In genomic region chr19:7264766-7265331, GRCm38 (mm10) we compare ENCODE assay signal across 8 mouse cellular contexts. TPM values are rescaled to one million over a fixed set of nuclear protein-coding genes. Genes with fewer than 3 reads are reported as not detected.
DNase-seq lines count a peak whose midpoint lies in the region; ATAC-seq lines count a peak whose summit lies in the region.

No protein-coding gene starts in this region.

- peaks cover 4% of the 10 kb centered on the region for H3K36me3 ChIP-seq in forebrain, embryonic 10.5 days (replicated peaks)
- no peaks in the 10 kb centered on the region for H3K36me3 ChIP-seq in limb, embryonic 13.5 days

- peak overlapping the region; percentile 14 for H3K9ac ChIP-seq in limb, embryonic 13.5 days

- intact Hi-C loops in left cerebral cortex, postnatal 36 days (cut with DNase I), result loop anchor here (2.0 to 5.0 kb wide), 2 partner anchors 80 to 152 kb away; partner anchors contain the start of gene 2700081O15Rik

- peak overlapping the region; percentile 97 for H3K4me3 ChIP-seq in forebrain, embryonic 10.5 days
- no peak overlapping the region for H3K4me3 ChIP-seq in limb, embryonic 13.5 days

- peak overlapping the region; percentile 32 for H3K4me2 ChIP-seq in limb, embryonic 13.5 days (replicated peaks)

- peak; percentile 18 to 23 for DNase-seq in left cerebral cortex, postnatal 36 days (ENCODE audit: low spot score in 2 of 2)
- DNase-seq in left cerebral cortex, adult 8-10 months (ENCODE audit: low spot score in 2 of 2), result no peak
- peak; percentile 92 for DNase-seq in ZHBTc4 (ENCODE audit: low read depth, low spot score)
- DNase-seq in forebrain, embryonic 10.5 days (ENCODE audit: extremely low spot score, low spot score), result peak; percentile 57
- DNase-seq in heart, postnatal 4 days, result peak; percentile 77
- DNase-seq in thymus, postnatal 25 days, result no peak

- WGBS in forebrain, embryonic 10.5 days, result 9% methylated on average over 6 of the region's 6 CpGs
- 27% methylated on average over 6 of the region's 6 CpGs for WGBS in limb, embryonic 13.5 days

- H3K27me3 ChIP-seq in forebrain, embryonic 10.5 days (ENCODE audit: poor library complexity, severe bottlenecking), result no peaks in the 10 kb centered on the region
- no peaks in the 10 kb centered on the region for H3K27me3 ChIP-seq in limb, embryonic 13.5 days

- H3K9me3 ChIP-seq in forebrain, embryonic 10.5 days, result peaks cover 7% of the 10 kb centered on the region; the same call in 1 of the 2 replicates
- H3K9me3 ChIP-seq in limb, embryonic 13.5 days, result peaks cover 8% of the 10 kb centered on the region; the same call in 1 of the 2 replicates

- H3K27ac ChIP-seq in forebrain, embryonic 10.5 days, result peak overlapping the region; percentile 100
- H3K27ac ChIP-seq in limb, embryonic 13.5 days, result peak overlapping the region; percentile 58; the same call in 1 of the 2 replicates

- ATAC-seq in limb, embryonic 13.5 days (ENCODE audit: low FRiP score, low read depth), result no peak
- ATAC-seq in megakaryocyte progenitor cell, adult 5-6 weeks (replicated peaks; ENCODE audit: poor library complexity), result no peak

- H3K4me1 ChIP-seq in forebrain, embryonic 10.5 days, result peaks cover 55% of the 10 kb centered on the region
- H3K4me1 ChIP-seq in limb, embryonic 13.5 days, result peaks cover 49% of the 10 kb centered on the region

RNA-seq across cellular contexts. Expression of gene Rcor2, which starts 2.3 kb away (rescaled TPM):
- total RNA-seq in left cerebral cortex, postnatal 36 days (2021), result 10 to 100 TPM; 14.9 to 16.0 TPM
- 10 to 100 TPM; 15.5 to 17.6 (median 15.6) TPM for total RNA-seq in left cerebral cortex, adult 8-10 months (2022)
- polyA plus RNA-seq in forebrain, embryonic 10.5 days (2016; fragmentation: Nextera tagmentation; extraction: Ambion mirVana), result 61.7 and 64.0 TPM in 2 replicates
- 10 to 100 TPM; 19.0 to 19.2 TPM for total RNA-seq in heart, postnatal 4 days (2021)
- polyA plus RNA-seq in limb, embryonic 13.5 days (2015; fragmentation: Nextera tagmentation; extraction: Ambion mirVana), result 24.9 and 25.0 TPM in 2 replicates
- total RNA-seq in megakaryocyte progenitor cell, adult 5-6 weeks (2015), result 0.99 and 1.2 TPM in 2 replicates
- 1.2 and 2.7 TPM in 2 replicates for total RNA-seq in megakaryocyte progenitor cell, adult 5-6 weeks (2017)

RNA-seq across cellular contexts. Expression of gene Naa40, which starts 23.9 kb away (rescaled TPM):
- 10 to 100 TPM; 26.5 to 42.4 TPM for total RNA-seq in left cerebral cortex, postnatal 36 days (2021)
- total RNA-seq in left cerebral cortex, adult 8-10 months (2022), result 10 to 100 TPM; 30.6 to 39.2 (median 32.3) TPM
- polyA plus RNA-seq in forebrain, embryonic 10.5 days (2016; fragmentation: Nextera tagmentation; extraction: Ambion mirVana), result 106 and 107 TPM in 2 replicates
- 10 to 100 TPM; 34.3 to 36.9 TPM for total RNA-seq in heart, postnatal 4 days (2021)
- polyA plus RNA-seq in limb, embryonic 13.5 days (2015; fragmentation: Nextera tagmentation; extraction: Ambion mirVana), result 58.0 and 60.1 TPM in 2 replicates
- 49.8 and 57.5 TPM in 2 replicates for total RNA-seq in megakaryocyte progenitor cell, adult 5-6 weeks (2015)
- 47.1 and 51.8 TPM in 2 replicates for total RNA-seq in megakaryocyte progenitor cell, adult 5-6 weeks (2017)

RNA-seq across cellular contexts. Expression of gene Cox8a, which starts 47.4 kb away (rescaled TPM):
- total RNA-seq in left cerebral cortex, postnatal 36 days (2021), result 1,000 to 10,000 TPM in 1 of 2 experiments, 100 to 1,000 TPM in 1; 989 to 1,090 TPM
- 1,000 to 10,000 TPM; 1,021 to 1,102 (median 1,060) TPM for total RNA-seq in left cerebral cortex, adult 8-10 months (2022)
- polyA plus RNA-seq in forebrain, embryonic 10.5 days (2016; fragmentation: Nextera tagmentation; extraction: Ambion mirVana), result 862 and 888 TPM in 2 replicates
- 100 to 1,000 TPM; 836 to 917 TPM for total RNA-seq in heart, postnatal 4 days (2021)
- polyA plus RNA-seq in limb, embryonic 13.5 days (2015; fragmentation: Nextera tagmentation; extraction: Ambion mirVana), result 734 and 747 TPM in 2 replicates
- total RNA-seq in megakaryocyte progenitor cell, adult 5-6 weeks (2015), result 599 and 622 TPM in 2 replicates
- total RNA-seq in megakaryocyte progenitor cell, adult 5-6 weeks (2017), result 549 and 714 TPM in 2 replicates

RNA-seq across cellular contexts. Expression of gene Otub1, which starts 58.7 kb away (rescaled TPM):
- 100 to 1,000 TPM; 253 to 285 TPM for total RNA-seq in left cerebral cortex, postnatal 36 days (2021)
- 100 to 1,000 TPM; 267 to 296 (median 278) TPM for total RNA-seq in left cerebral cortex, adult 8-10 months (2022)
- 275 and 280 TPM in 2 replicates for polyA plus RNA-seq in forebrain, embryonic 10.5 days (2016; fragmentation: Nextera tagmentation; extraction: Ambion mirVana)
- total RNA-seq in heart, postnatal 4 days (2021), result 100 to 1,000 TPM; 111 to 112 TPM
- polyA plus RNA-seq in limb, embryonic 13.5 days (2015; fragmentation: Nextera tagmentation; extraction: Ambion mirVana), result 226 and 229 TPM in 2 replicates
- total RNA-seq in megakaryocyte progenitor cell, adult 5-6 weeks (2015), result 33.1 and 34.0 TPM in 2 replicates
- total RNA-seq in megakaryocyte progenitor cell, adult 5-6 weeks (2017), result 60.8 and 69.5 TPM in 2 replicates

Comparison
In these comparisons a context has a peak if more than half of its experiments do, and no peak if none do; other contexts are left out.
1. DNase-seq: peak in left cerebral cortex, postnatal 36 days (2 of 2), ZHBTc4 (single experiment), forebrain, embryonic 10.5 days (single experiment) and heart, postnatal 4 days (single experiment); none in left cerebral cortex, adult 8-10 months (0 of 2) and thymus, postnatal 25 days (single experiment).
2. RNA of gene Rcor2, which starts 2.3 kb away (total RNA-seq): 19.0 to 19.2 TPM in heart, postnatal 4 days, 14.9 to 16.0 TPM in left cerebral cortex, postnatal 36 days and 15.5 to 17.6 TPM in left cerebral cortex, adult 8-10 months; 0.99 to 2.7 TPM in megakaryocyte progenitor cell, adult 5-6 weeks; every median in the first group is over 4 times any median in the second.